8 mouse cellular contexts compared by ENCODE assay signal in the genomic region with DNA sequence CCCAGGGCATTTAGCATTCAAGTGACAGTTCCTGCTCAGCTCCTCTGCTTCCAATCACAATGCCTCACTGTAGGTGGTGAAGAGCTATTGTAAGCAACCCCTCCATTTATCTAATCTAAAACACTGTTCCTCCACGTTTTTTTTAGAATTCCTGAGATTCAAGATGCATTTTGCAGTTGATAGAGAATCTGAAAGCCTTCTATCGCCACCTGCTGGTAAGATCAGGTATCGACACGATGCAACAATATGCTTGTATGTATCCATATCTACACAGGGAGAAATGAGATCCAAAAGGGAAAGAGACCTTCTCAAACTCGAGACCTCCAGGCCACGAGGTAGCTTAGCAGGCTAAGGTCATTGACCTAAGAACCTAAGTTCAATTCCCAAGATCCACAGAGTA. TPM values are rescaled to one million over a fixed set of nuclear protein-coding genes. Genes with fewer than 3 reads are reported as not detected.
DNase-seq lines count a peak whose midpoint lies in the region; ATAC-seq and TF ChIP-seq lines count a peak whose summit lies in the region.

No protein-coding gene starts in this region.

- TF ChIP-seq CTCF in CH12.LX (conservative IDR thresholded peaks at IDR 0.05 in 1 of 2, IDR thresholded peaks at IDR 0.05 in 1 of 2; ENCODE audit: low read depth in 2 of 2, low read length in 2 of 2) = peak; percentile 88 to 91
- peak; percentile 95 for TF ChIP-seq CTCF in forebrain, postnatal 0 days (IDR thresholded peaks at IDR 0.05; ENCODE audit: low read depth)

- H3K4me3 ChIP-seq in CH12.LX (replicated peaks in 1 of 3; ENCODE audit: low read depth in 2 of 3, low read length in 2 of 3, poor library complexity in 1 of 3) = no peak overlapping the region
- no peak overlapping the region for H3K4me3 ChIP-seq in forebrain, postnatal 0 days (ENCODE audit: low read depth, low read length)
- H3K4me3 ChIP-seq in limb, embryonic 10.5 days = no peak overlapping the region

- H3K9ac ChIP-seq in CH12.LX (ENCODE audit: insufficient read depth, low read depth) = no peak overlapping the region
- no peak overlapping the region for H3K9ac ChIP-seq in forebrain, postnatal 0 days

- 2% methylated on average over 6 of the region's 6 CpGs for WGBS in forebrain, postnatal 0 days
- WGBS in limb, embryonic 10.5 days = 3% methylated on average over 6 of the region's 6 CpGs

- peaks cover 64 to 90% of the 10 kb centered on the region in 2 experiments for H3K36me3 ChIP-seq in CH12.LX (replicated peaks in 1 of 2; ENCODE audit: control insufficient read depth in 1 of 2, insufficient read depth in 1 of 2, low read length in 1 of 2)
- peaks cover 34% of the 10 kb centered on the region for H3K36me3 ChIP-seq in forebrain, postnatal 0 days (ENCODE audit: insufficient read depth)
- peaks cover 41% of the 10 kb centered on the region for H3K36me3 ChIP-seq in limb, embryonic 10.5 days

- TF ChIP-seq RAD21 in CH12.LX (IDR thresholded peaks at IDR 0.05; ENCODE audit: low read depth, low read length) = peak; percentile 87

- no peak overlapping the region for H3K4me2 ChIP-seq in CH12.LX (ENCODE audit: insufficient read depth, low read depth, poor library complexity, severe bottlenecking)
- no peak overlapping the region for H3K4me2 ChIP-seq in forebrain, postnatal 0 days (ENCODE audit: low read depth)

- no peaks in the 10 kb centered on the region for H3K27me3 ChIP-seq in CH12.LX (replicated peaks)
- H3K27me3 ChIP-seq in forebrain, postnatal 0 days (ENCODE audit: insufficient read depth, low read length) = no peaks in the 10 kb centered on the region
- no peaks in the 10 kb centered on the region for H3K27me3 ChIP-seq in limb, embryonic 10.5 days (ENCODE audit: low read depth, poor library complexity, severe bottlenecking)

- in situ Hi-C loops in CH12.LX (cut with MboI; ENCODE audit: low pct_ligation_motif_present, low pct_unique_long_range_greater_than_20kb, low sequenced_read_pairs) = loop anchor here (5.0 kb wide), 1 partner anchor 52 kb away; no protein-coding TSS in a partner anchor

- peak; percentile 89 for DNase-seq in 3T3-L1 (ENCODE audit: low read depth, low spot score)
- peak; percentile 80 for DNase-seq in CH12.LX (ENCODE audit: extremely low read depth)
- peak; percentile 49 for DNase-seq in c-Kit-negative CD71-positive TER-119-positive erythroid progenitor cells, embryonic 14.5 days (ENCODE audit: low read depth, low spot score)
- peak; percentile 94 for DNase-seq in forebrain, postnatal 0 days
- DNase-seq in kidney, adult 8-10 months = peak; percentile 36 to 81
- DNase-seq in limb, embryonic 10.5 days (ENCODE audit: low spot score) = peak; percentile 86
- DNase-seq in retina, embryonic 14.5 days (ENCODE audit: low spot score) = peak; percentile 95
- peak; percentile 78 for DNase-seq in urinary bladder, postnatal 25 days (ENCODE audit: low spot score)

- no peak for TF ChIP-seq POLR2A in CH12.LX (IDR thresholded peaks at IDR 0.05; ENCODE audit: low read depth, low read length)

- peaks cover 14% of the 10 kb centered on the region for H3K9me3 ChIP-seq in CH12.LX (replicated peaks; ENCODE audit: low read length)
- no peaks in the 10 kb centered on the region for H3K9me3 ChIP-seq in forebrain, postnatal 0 days (ENCODE audit: low read length)
- no peaks in the 10 kb centered on the region for H3K9me3 ChIP-seq in limb, embryonic 10.5 days (replicated peaks)

- no peak for TF ChIP-seq EP300 in CH12.LX (IDR thresholded peaks at IDR 0.05; ENCODE audit: low read length)

- peaks cover 2 to 20% of the 10 kb centered on the region in 2 experiments; a peak in 2 of 4 replicates for H3K4me1 ChIP-seq in CH12.LX (ENCODE audit: control insufficient read depth in 1 of 2, insufficient read depth in 2 of 2)
- H3K4me1 ChIP-seq in forebrain, postnatal 0 days (ENCODE audit: insufficient read depth) = no peaks in the 10 kb centered on the region
- H3K4me1 ChIP-seq in limb, embryonic 10.5 days = 0 out of 2 replicates have a peak, but pooled peaks cover 3% of the 10 kb centered on the region

- H3K79me2 ChIP-seq in CH12.LX (replicated peaks; ENCODE audit: control insufficient read depth, extremely low read depth, insufficient read depth, poor library complexity, severe bottlenecking) = no peaks in the 10 kb centered on the region

- H3K27ac ChIP-seq in CH12.LX (ENCODE audit: insufficient read depth, low read depth) = no peak overlapping the region
- no peak overlapping the region for H3K27ac ChIP-seq in forebrain, postnatal 0 days (ENCODE audit: low read depth, low read length)
- no peak overlapping the region for H3K27ac ChIP-seq in limb, embryonic 10.5 days

- peak; percentile 56 for ATAC-seq in forebrain, postnatal 0 days

- dilution Hi-C loops in CH12.LX (cut with MboI; ENCODE audit: extremely low pct_ligation_motif_present, extremely low pct_unique_long_range_greater_than_20kb, low sequenced_read_pairs) = no loop called here

TF ChIP-seq in CH12.LX, 34 proteins besides CTCF, POLR2A, EP300 and RAD21:
- TF ChIP-seq JUN (IDR thresholded peaks at IDR 0.05; ENCODE audit: insufficient read depth, low read depth, low read length) (no peak), ZC3H11A (IDR thresholded peaks at IDR 0.05; ENCODE audit: low read depth, low read length) (peak; percentile 86), PAX5 (IDR thresholded peaks at IDR 0.05; ENCODE audit: low read length) (no peak), MEF2A (IDR thresholded peaks at IDR 0.05; ENCODE audit: borderline replicate concordance, low read depth, low read length) (no peak), USF2 (conservative IDR thresholded peaks at IDR 0.05; ENCODE audit: low read depth, low read length) (no peak), ELF1 (IDR thresholded peaks at IDR 0.05; ENCODE audit: low read depth, low read length) (no peak), GABPA (IDR thresholded peaks at IDR 0.05; ENCODE audit: insufficient replicate concordance, low read depth, low read length) (no peak), MXI1 (IDR thresholded peaks at IDR 0.05; ENCODE audit: low read depth, low read length) (no peak), KAT2A (IDR thresholded peaks at IDR 0.05; ENCODE audit: insufficient replicate concordance, low read length) (no peak), CHD1 (IDR thresholded peaks at IDR 0.05; ENCODE audit: low read depth, low read length) (no peak), ETS1 (conservative IDR thresholded peaks at IDR 0.05; ENCODE audit: low read depth, low read length) (no peak), SIN3A (IDR thresholded peaks at IDR 0.05; ENCODE audit: low read length) (0 out of 2 replicates have a peak, but pooled peaks have one; percentile 35), UBTF (IDR thresholded peaks at IDR 0.05; ENCODE audit: low read depth, low read length) (no peak), MAFK (IDR thresholded peaks at IDR 0.05; ENCODE audit: insufficient replicate concordance, low read length) (no peak), MYC (IDR thresholded peaks at IDR 0.05; ENCODE audit: low read depth, low read length) (0 out of 2 replicates have a peak, but pooled peaks have one; percentile 36), ZMIZ1 (IDR thresholded peaks at IDR 0.05; ENCODE audit: low read depth, low read length) (no peak), JUND (conservative IDR thresholded peaks at IDR 0.05; ENCODE audit: low read depth, low read length) (no peak), USF1 (IDR thresholded peaks at IDR 0.05; ENCODE audit: low read depth, low read length) (no peak), ZNF384 (IDR thresholded peaks at IDR 0.05; ENCODE audit: low read depth, low read length) (peak; percentile 79), RCOR1 (conservative IDR thresholded peaks at IDR 0.05; ENCODE audit: low read depth, low read length) (no peak), MAZ (IDR thresholded peaks at IDR 0.05; ENCODE audit: low read depth, low read length) (no peak), CHD2 (IDR thresholded peaks at IDR 0.05; ENCODE audit: low read length) (no peak), MAX (IDR thresholded peaks at IDR 0.05; ENCODE audit: low read length) (0 out of 2 replicates have a peak, but pooled peaks have one; percentile 3), E2F4 (IDR thresholded peaks at IDR 0.05; ENCODE audit: insufficient replicate concordance, low read depth, low read length) (no peak), NRF1 (IDR thresholded peaks at IDR 0.05; ENCODE audit: low read depth, low read length) (no peak), HCFC1 (IDR thresholded peaks at IDR 0.05; ENCODE audit: low read depth, low read length) (no peak), NELFE (IDR thresholded peaks at IDR 0.05; ENCODE audit: low read depth, low read length) (no peak), TBP (conservative IDR thresholded peaks at IDR 0.05; ENCODE audit: low read depth, low read length) (no peak), ZKSCAN1 (IDR thresholded peaks at IDR 0.05; ENCODE audit: borderline replicate concordance, low read depth, low read length) (no peak), SMC3 (IDR thresholded peaks at IDR 0.05; ENCODE audit: low read depth, low read length) (peak; percentile 95), TCF12 (IDR thresholded peaks at IDR 0.05; ENCODE audit: low read depth, low read length) (no peak), POLR2AphosphoS2 (IDR thresholded peaks at IDR 0.05; ENCODE audit: low read depth, low read length) (no peak), IRF4 (IDR thresholded peaks at IDR 0.05; ENCODE audit: low read depth, low read length) (no peak)

RNA-seq across cellular contexts. Expression of a gene that starts 21.4 kb away (rescaled TPM):
- total RNA-seq in CH12.LX (2012; rRNA removed) = 67.8 and 76.2 TPM in 2 replicates
- total RNA-seq in CH12.LX (2014; rRNA removed) = 34.9 and 36.1 TPM in 2 replicates
- polyA plus RNA-seq in CH12.LX (2012; ENCODE audit: insufficient read length, low read depth) = 134 and 137 TPM in 2 replicates
- total RNA-seq in forebrain, postnatal 0 days (2014; rRNA removed) = 9.8 and 14.9 TPM in 2 replicates
- 13.0 and 16.6 TPM in 2 replicates for polyA plus RNA-seq in forebrain, postnatal 0 days (2015; fragmentation: Nextera tagmentation; extraction: Ambion mirVana)
- 10.0 and 14.0 TPM in 2 replicates for polyA plus RNA-seq in limb, embryonic 10.5 days (2016; fragmentation: Nextera tagmentation; extraction: Ambion mirVana)

RNA-seq across cellular contexts. Expression of a gene that starts 49.2 kb away (rescaled TPM):
- 163 and 168 TPM in 2 replicates for total RNA-seq in CH12.LX (2012; rRNA removed)
- total RNA-seq in CH12.LX (2014; rRNA removed) = 115 and 125 TPM in 2 replicates
- 162 and 163 TPM in 2 replicates for polyA plus RNA-seq in CH12.LX (2012; ENCODE audit: insufficient read length, low read depth)
- total RNA-seq in forebrain, postnatal 0 days (2014; rRNA removed) = 52.3 and 57.2 TPM in 2 replicates
- 40.5 and 50.2 TPM in 2 replicates for polyA plus RNA-seq in forebrain, postnatal 0 days (2015; fragmentation: Nextera tagmentation; extraction: Ambion mirVana)
- polyA plus RNA-seq in limb, embryonic 10.5 days (2016; fragmentation: Nextera tagmentation; extraction: Ambion mirVana) = 53.5 and 69.1 TPM in 2 replicates
